Mouse (Mus musculus) intestine, postnatal 0 days (tissue): ENCODE measurements at regions not wholly inside any gene's neighbourhood (a gene's known extent, or its start where the extent isn't known, plus 50 kb on each side); places are given as distances from the start of the nearest gene placed in this dataset.

Experiments used
- ATAC-seq: fragments of 200-750 bp; cut with Nextera tagmentation; 2 replicates; pipeline ENCODE4 v1.8.0; 2017; ENCODE audit warnings: mild to moderate bottlenecking, moderate TSS enrichment, moderate library complexity
- H3K27ac ChIP-seq: fragments of 300-500 bp; sonication (generic); 2 replicates; pipeline ENCODE4 v1.5.1; 2014; ENCODE audit warnings: mild to moderate bottlenecking, low read depth, low read length, moderate library complexity
- H3K27me3 ChIP-seq: fragments of 300-500 bp; sonication (generic); replicated peaks from 2 replicates; pipeline ENCODE4 v1.6.1; 2014; ENCODE audit warnings: low read length, mixed read lengths; ENCODE audit not compliant: control insufficient read depth, insufficient read depth
- H3K36me3 ChIP-seq: fragments of 300-500 bp; sonication (generic); 2 replicates; pipeline ENCODE4 v1.6.1; 2014; ENCODE audit warnings: mild to moderate bottlenecking, moderate library complexity; ENCODE audit not compliant: control insufficient read depth, insufficient read depth
- H3K4me1 ChIP-seq: fragments of 300-500 bp; sonication (generic); replicated peaks from 2 replicates; pipeline ENCODE4 v1.6.1; 2014; ENCODE audit warnings: antibody characterized with exemption, low read length, mixed read lengths; ENCODE audit not compliant: control insufficient read depth, insufficient read depth
- H3K4me2 ChIP-seq: fragments of 300-500 bp; sonication (generic); replicated peaks from 2 replicates; pipeline ENCODE4 v1.6.1; 2014; ENCODE audit warnings: low read depth, mild to moderate bottlenecking, moderate library complexity
- H3K4me3 ChIP-seq: fragments of 300-500 bp; sonication (generic); 2 replicates; pipeline ENCODE4 v1.5.1; 2014; ENCODE audit warnings: low read depth, low read length
- H3K9ac ChIP-seq: fragments of 300-500 bp; sonication (generic); 2 replicates; pipeline ENCODE4 v1.6.1; 2014; ENCODE audit warnings: mild to moderate bottlenecking, low read depth, low read length
- H3K9me3 ChIP-seq: fragments of 300-500 bp; sonication (generic); 2 replicates; pipeline ENCODE4 v1.6.1; 2016; ENCODE audit warnings: mixed run types; ENCODE audit not compliant: control insufficient read depth
- CTCF ChIP-seq: sonication (generic); IDR thresholded peaks from 2 replicates; pipeline ENCODE4 v1.5.1; 2016; ENCODE audit warnings: low read depth, mild to moderate bottlenecking, control low read depth, antibody characterized with exemption, moderate library complexity
- WGBS: fragments of 180-500 bp; shearing (Covaris S2); extraction: QIAGEN DNeasy Blood & Tissue Kit; methylation state at CpG from one replicate; pipeline ENCODE4 v1.1.7; 2014; 5-methylcytosine and 5-hydroxymethylcytosine counted together

DNA sequence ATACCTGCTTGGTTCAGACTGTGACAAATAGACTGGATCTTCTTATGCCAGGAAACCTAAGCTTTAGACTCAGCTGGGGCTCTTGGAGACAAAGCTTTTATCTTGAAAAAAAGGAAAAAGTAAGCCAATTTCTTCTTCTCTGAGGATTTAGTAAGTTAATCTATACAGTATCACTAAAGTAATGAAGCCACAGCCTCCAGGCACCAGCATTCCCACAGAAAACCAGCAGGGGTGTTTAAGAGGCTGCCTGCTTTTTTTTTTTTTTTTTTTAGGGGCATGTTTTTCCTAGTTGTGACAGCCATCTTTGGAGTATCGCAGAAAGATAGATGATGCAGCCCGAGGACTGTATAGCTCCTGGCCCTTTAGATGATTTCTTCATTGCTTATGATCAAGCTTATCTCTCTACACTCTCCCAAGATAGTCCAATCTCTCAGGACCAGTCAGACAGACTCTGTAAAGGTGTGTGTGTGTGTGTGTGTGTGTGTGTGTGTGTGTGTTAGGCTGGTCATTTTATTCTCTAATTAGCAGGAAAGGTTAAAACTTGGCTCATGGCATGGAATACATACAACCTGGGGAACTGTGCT is 151.3 kb downstream of the Klhl25 start:
- Histone ChIP-seq H3K36me3 (no peaks in the 10 kb centered on the region), H3K4me1 (no peaks in the 10 kb centered on the region), H3K9ac (no peak overlapping the region), H3K9me3 (no peaks in the 10 kb centered on the region), H3K27ac (no peak overlapping the region), H3K4me2 (no peak overlapping the region), H3K27me3 (no peaks in the 10 kb centered on the region), H3K4me3 (no peak overlapping the region)
- ATAC-seq, result no peak
- 71% methylated on average over 2 of the region's 2 CpGs for WGBS
- TF ChIP-seq CTCF, result no peak

DNA sequence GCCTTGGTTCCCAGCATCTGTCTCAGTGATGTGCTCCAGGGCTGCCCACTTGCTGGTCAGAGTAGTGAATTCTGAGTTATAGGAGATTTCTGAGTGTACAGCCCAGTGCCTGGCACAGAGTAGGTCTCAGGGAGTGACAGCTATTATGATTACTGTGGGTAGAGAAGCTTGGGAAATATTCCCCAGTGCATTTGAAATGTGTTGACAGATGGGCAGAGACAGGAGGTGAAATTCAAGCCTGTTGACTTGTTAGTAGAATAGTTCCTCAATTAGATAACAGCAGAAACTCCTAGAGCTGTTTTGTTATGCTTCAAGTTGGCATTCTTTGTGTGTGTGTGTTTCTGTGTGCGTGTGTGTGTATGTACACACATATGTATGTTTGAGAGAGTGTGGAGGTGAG is 152.9 kb downstream of the Klhl25 start:
- no peak for ATAC-seq
- WGBS, result 84% methylated on average over 1 of the region's 1 CpGs
- TF ChIP-seq CTCF, result no peak

DNA sequence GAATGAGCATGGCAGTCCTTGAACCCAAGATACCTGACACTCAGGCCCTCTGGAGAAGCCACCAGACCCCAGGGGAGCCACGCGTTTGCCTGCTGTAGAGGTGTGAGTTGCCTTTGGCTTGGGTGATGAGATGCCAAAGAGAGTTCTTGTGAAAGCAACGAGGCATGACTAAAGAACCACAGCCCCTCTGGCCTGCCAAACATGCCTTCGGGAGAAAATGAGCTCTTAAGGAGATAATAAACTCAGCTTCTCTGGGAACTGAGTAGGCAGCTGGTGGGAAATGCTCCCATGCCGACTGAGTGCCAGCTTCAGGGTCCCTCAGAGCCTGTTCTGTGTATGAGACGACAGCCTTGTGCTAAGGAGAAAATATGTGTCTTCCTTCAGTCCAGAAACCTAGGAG is 160.1 kb downstream of the Klhl25 start:
- Histone ChIP-seq H3K27ac (no peak overlapping the region), H3K4me2 (no peak overlapping the region), H3K9me3 (no peaks in the 10 kb centered on the region), H3K9ac (no peak overlapping the region), H3K27me3 (no peaks in the 10 kb centered on the region), H3K4me3 (no peak overlapping the region), H3K36me3 (no peaks in the 10 kb centered on the region), H3K4me1 (no peaks in the 10 kb centered on the region)
- TF ChIP-seq CTCF, result no peak
- WGBS, result 70% methylated on average over 6 of the region's 6 CpGs
- ATAC-seq, result no peak

More for the DNA sequence above, 152.9 kb downstream of the Klhl25 start:
- H3K9me3 ChIP-seq, result no peaks in the 10 kb centered on the region
- H3K4me2 ChIP-seq, result no peak overlapping the region
- H3K4me3 ChIP-seq, result no peak overlapping the region
- no peak overlapping the region for H3K9ac ChIP-seq
- no peak overlapping the region for H3K27ac ChIP-seq
- no peaks in the 10 kb centered on the region for H3K36me3 ChIP-seq
- H3K27me3 ChIP-seq, result no peaks in the 10 kb centered on the region
- H3K4me1 ChIP-seq, result no peaks in the 10 kb centered on the region

DNA sequence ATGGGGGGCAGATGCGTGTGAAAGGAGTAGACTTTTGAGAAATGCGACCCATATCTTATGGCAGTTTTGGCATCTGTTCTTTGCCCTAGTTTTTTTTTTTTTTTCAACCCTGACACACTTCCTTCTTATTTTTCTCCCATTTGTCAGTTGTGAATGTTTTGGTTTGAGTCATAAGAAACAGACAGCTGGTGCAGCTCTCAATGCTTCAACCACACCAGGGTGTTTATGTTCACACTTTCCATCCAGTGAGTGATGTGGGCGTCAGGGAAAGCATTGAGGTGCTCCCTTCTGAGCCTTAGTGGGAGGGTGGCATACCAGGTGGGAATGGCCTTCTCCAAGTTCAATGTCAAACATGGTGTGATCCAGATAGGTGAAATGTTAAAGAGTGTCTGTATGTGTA is 181.9 kb upstream of the Agbl1 start:
- H3K4me2 ChIP-seq, result no peak overlapping the region
- H3K9me3 ChIP-seq, result no peaks in the 10 kb centered on the region
- WGBS, result 69% methylated on average over 3 of the region's 3 CpGs
- H3K36me3 ChIP-seq, result no peaks in the 10 kb centered on the region
- no peak overlapping the region for H3K9ac ChIP-seq
- H3K4me1 ChIP-seq, result no peaks in the 10 kb centered on the region
- no peak overlapping the region for H3K27ac ChIP-seq
- no peak overlapping the region for H3K4me3 ChIP-seq
- H3K27me3 ChIP-seq, result no peaks in the 10 kb centered on the region
- TF ChIP-seq CTCF, result no peak
- no peak for ATAC-seq

DNA sequence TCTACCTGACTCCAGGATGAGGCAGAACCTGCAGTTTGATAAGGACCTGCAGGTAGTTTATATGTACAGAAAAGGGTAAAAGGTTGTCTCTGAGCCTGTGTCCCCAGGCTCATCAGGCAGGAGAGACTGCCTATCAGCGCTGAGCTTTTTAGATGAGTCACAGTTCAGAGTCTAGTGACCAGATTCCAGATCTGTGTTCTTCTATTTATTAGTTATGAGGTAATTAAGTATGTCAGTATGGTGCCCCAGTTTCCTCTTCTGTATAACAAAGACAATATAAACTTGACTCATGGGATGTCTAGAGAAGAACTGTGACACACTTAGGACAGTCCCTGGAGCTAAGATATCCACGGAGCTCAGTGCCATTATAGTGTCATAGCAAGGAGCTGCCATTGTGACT is 180.3 kb upstream of the Agbl1 start:
- Histone ChIP-seq H3K27ac (no peak overlapping the region), H3K4me1 (no peaks in the 10 kb centered on the region), H3K4me3 (no peak overlapping the region), H3K27me3 (no peaks in the 10 kb centered on the region), H3K36me3 (no peaks in the 10 kb centered on the region), H3K9me3 (no peaks in the 10 kb centered on the region), H3K9ac (no peak overlapping the region), H3K4me2 (no peak overlapping the region)
- peak; percentile 64; the same call in 1 of the 2 replicates for ATAC-seq
- WGBS, result 64% methylated on average over 2 of the region's 2 CpGs
- no peak for TF ChIP-seq CTCF

DNA sequence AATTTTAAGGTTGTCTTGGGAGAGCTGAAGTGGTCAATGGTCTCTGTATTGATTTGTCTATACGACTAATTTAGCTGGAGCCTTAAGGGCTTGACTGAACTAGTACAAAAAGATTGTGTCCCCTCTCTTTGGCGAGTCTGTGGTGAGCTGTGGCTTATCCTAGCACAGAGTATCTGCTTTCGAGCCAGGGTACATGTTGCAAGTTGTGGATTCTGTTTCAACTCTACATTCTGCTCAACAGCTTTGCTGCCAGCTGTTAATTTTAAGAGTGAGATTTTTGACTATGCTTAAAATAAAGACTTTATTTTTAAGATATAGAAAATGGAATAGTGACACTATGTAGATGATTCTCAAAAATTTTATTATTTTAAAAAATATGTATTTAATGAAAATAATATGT is 175.8 kb upstream of the Agbl1 start:
- no peak for TF ChIP-seq CTCF
- Histone ChIP-seq H3K27me3 (no peaks in the 10 kb centered on the region), H3K4me3 (no peak overlapping the region), H3K27ac (no peak overlapping the region), H3K4me2 (no peak overlapping the region), H3K9me3 (no peaks in the 10 kb centered on the region), H3K4me1 (no peaks in the 10 kb centered on the region), H3K36me3 (no peaks in the 10 kb centered on the region), H3K9ac (no peak overlapping the region)
- 87% methylated on average over 3 of the region's 3 CpGs for WGBS
- no peak for ATAC-seq

DNA sequence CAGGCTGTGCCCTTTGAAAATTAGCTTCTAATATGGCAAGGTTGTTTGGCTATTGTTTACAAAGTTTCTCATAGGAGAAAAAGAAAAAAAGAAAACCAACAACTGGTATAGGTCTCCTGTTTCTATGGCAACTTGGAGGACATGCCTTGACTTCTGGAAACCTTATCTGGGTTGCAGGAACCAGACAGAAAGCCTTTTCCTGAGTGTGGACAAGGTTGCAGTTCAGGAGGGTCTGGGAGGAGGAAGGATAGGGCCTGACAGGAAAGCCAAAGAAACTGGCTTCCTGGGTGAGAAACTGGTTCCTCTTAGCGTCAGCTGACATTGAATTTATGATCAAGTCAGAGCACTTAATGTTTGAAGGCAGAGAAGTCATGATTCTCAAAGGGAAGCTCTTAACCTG is 130.5 kb upstream of the Agbl1 start:
- Histone ChIP-seq H3K36me3 (no peaks in the 10 kb centered on the region), H3K4me1 (no peaks in the 10 kb centered on the region), H3K4me2 (no peak overlapping the region), H3K9ac (no peak overlapping the region), H3K27ac (no peak overlapping the region), H3K9me3 (no peaks in the 10 kb centered on the region), H3K27me3 (no peaks in the 10 kb centered on the region), H3K4me3 (no peak overlapping the region)
- no peak for ATAC-seq
- WGBS, result 50% methylated on average over 1 of the region's 1 CpGs
- TF ChIP-seq CTCF, result no peak
